Mouse (Mus musculus) G1E-ER4 (cell line): Measurements from ENCODE around the gene Exosc7. TPM values are rescaled to one million over a fixed set of nuclear protein-coding genes. Genes with fewer than 3 reads are reported as not detected.

ENCODE experiments used
- GATA1 ChIP-seq: IDR thresholded peaks from one replicate; pipeline ENCODE4 v1.8.0; 2012; ENCODE audit warnings: low read length, inconsistent platforms
- polyA plus RNA-seq: library from polyadenylated mRNA; stranded (reverse); fragments of >175 nt; gene quantifications from 2 replicates; pipeline ENCODE4 v1.2.3, GENCODE M21; 2012

Gene Exosc7
- polyA plus RNA-seq, 1 experiment, result 9.6 TPM

GRCm38 (mm10) chr9:123158125-123158836, 45.3 kb downstream of the Exosc7 start:
- TF ChIP-seq GATA1, result no peak

- no peak for TF ChIP-seq GATA1
Measured at GRCm38 (mm10) chr9:123159330-123159729, 46.3 kb downstream of the Exosc7 start.

- TF ChIP-seq GATA1, result no peak
Measured at GRCm38 (mm10) chr9:123161792-123162191, 48.8 kb downstream of the Exosc7 start.

GRCm38 (mm10) chr9:123162985-123163694, 50.1 kb downstream of the Exosc7 start:
- no peak for TF ChIP-seq GATA1

GRCm38 (mm10) chr9:123165781-123166443, 52.9 kb downstream of the Exosc7 start:
- TF ChIP-seq GATA1, result no peak

- TF ChIP-seq GATA1, result no peak
Measured at GRCm38 (mm10) chr9:123173760-123174159, 60.7 kb downstream of the Exosc7 start.

- TF ChIP-seq GATA1, result no peak
Measured at GRCm38 (mm10) chr9:123174356-123174755, 61.3 kb downstream of the Exosc7 start.

GRCm38 (mm10) chr9:123177380-123178048, 64.5 kb downstream of the Exosc7 start:
- no peak for TF ChIP-seq GATA1

- TF ChIP-seq GATA1, result no peak
Measured at GRCm38 (mm10) chr9:123180003-123180402, 67.0 kb downstream of the Exosc7 start.

GRCm38 (mm10) chr9:123183226-123183625, 70.2 kb downstream of the Exosc7 start:
- TF ChIP-seq GATA1, result no peak

- TF ChIP-seq GATA1, result no peak
Measured at GRCm38 (mm10) chr9:123185546-123185945, 72.5 kb downstream of the Exosc7 start.

Other genes with a start within 250 kb of the Exosc7 start
- 5.8 and 7.9 TPM in 2 replicates for gene Zfp445, start 247.2 kb upstream of the Exosc7 start, polyA plus RNA-seq
- not detected in 2 replicates for gene Zkscan7, start 227.5 kb upstream of the Exosc7 start, polyA plus RNA-seq
- 1.4 and 1.7 TPM in 2 replicates for gene Zfp105, start 190.1 kb upstream of the Exosc7 start, polyA plus RNA-seq
- gene 1110059G10Rik, start 162.2 kb upstream of the Exosc7 start, polyA plus RNA-seq, result 2.3 and 5.9 TPM in 2 replicates
- 35.6 and 35.8 TPM in 2 replicates for gene Kif15, start 162.2 kb upstream of the Exosc7 start, polyA plus RNA-seq
- 5.2 and 7.3 TPM in 2 replicates for gene Tmem42, start 91.9 kb upstream of the Exosc7 start, polyA plus RNA-seq
- not detected in 2 replicates for gene Tgm4, start 78.5 kb upstream of the Exosc7 start, polyA plus RNA-seq
- gene Zdhhc3, start within 50 bp of the Exosc7 start, polyA plus RNA-seq, result 105 and 247 TPM in 2 replicates
- 0.08 TPM in 1 of 2 replicates, not detected in the other for gene Clec3b, start 37.7 kb downstream of the Exosc7 start, polyA plus RNA-seq
- not detected in 2 replicates for gene Cdcp1, start 102.8 kb downstream of the Exosc7 start, polyA plus RNA-seq
- gene Tmem158, start 147.5 kb downstream of the Exosc7 start, polyA plus RNA-seq, result not detected in 2 replicates